Mouse (Mus musculus) ovary, postnatal 10 days (tissue): Measurements from ENCODE around the gene Eif3g.

ENCODE experiments used
- DNase-seq: peaks from one replicate; pipeline ENCODE4 v3.0.0; 2022; ENCODE audit warnings: low spot score

The Eif3g gene

GRCm38 (mm10) chr9:20857131-20857530 is 41.3 kb downstream of the Eif3g start:
- no peak for DNase-seq

- DNase-seq: no peak
Observed at GRCm38 (mm10) chr9:20850179-20850578, 48.2 kb downstream of the Eif3g start.
